Mouse (Mus musculus) mouse trophoblast stem cell (cell line): ENCODE measurements at regions not wholly inside any gene's neighbourhood (a gene's known extent, or its start where the extent isn't known, plus 50 kb on each side); places are given as distances from the start of the nearest gene placed in this dataset.

Source experiments
- in situ Hi-C, 2 experiments: fragments of 300-500 bp; cut with MseI, MboI; formaldehyde crosslinking; loops; 2 replicates in 1 of 2; 3 replicates in 1 of 2; pipeline ENCODE4 v1.15.1; 2025

DNA sequence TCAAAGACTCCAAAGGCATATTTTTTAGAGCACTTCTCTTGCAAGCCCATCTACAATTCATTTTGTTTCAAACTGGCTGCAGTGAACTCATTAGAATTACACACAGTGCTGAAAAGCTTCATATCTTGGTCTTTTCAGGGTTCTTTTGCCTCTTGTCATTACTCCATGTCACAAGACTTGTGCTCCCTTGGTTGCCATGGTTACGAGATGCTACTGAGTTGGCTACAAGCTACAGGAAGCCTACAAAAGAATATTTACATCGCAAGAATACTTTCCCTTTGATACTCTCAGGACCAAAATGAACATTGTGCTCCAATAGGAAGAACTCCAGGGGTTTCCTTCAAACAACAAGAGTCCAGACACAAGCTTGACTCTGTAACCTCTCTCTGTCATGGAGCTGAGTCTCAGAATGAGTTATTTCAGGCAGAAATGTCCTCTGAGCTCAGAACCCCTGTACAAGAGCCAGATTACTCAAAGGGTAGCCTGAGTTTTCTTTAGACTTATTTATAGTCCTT lies 545.2 kb upstream of the Adamts9 start:
- in situ Hi-C loops = no loop called here

DNA sequence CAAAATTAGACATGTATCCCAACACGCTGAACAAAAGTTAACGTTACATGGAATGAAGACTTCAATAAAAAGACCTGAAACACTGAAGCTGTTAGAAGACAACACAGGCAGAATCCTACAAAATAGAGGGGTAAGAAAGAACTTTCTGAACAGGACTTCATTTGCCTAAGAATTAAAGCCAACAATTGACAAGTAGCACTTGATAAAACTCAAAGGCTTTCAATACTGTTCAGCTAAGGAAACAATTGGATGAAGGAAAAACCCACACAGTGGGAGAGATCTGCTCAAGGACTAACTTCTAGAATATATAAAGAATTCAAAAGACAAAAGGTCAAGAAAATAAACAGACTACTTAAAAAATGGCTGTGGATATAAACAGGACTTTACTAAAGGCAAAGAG lies 535.2 kb upstream of the Adamts9 start:
- in situ Hi-C loops = no loop called here

DNA sequence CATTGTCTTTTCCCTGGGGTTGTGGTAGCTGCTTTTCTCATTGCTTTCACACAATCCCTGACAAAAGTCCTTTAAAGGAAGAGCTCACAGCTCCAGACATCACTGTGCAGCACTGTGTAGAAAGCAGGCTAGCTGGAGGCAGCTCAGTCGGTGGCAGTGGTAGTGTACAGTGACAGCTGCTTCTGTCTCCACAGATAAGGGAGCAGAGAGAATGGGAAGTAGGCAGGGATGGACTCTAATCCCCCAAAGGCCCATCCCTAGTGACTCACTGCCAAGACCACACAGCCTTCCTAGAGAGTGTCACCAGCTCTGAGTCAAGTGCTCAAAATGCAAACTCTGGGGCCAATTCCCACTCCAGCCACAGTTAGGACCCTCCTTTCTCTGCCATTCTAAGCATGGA lies 531.7 kb upstream of the Adamts9 start:
- in situ Hi-C loops = no loop called here

DNA sequence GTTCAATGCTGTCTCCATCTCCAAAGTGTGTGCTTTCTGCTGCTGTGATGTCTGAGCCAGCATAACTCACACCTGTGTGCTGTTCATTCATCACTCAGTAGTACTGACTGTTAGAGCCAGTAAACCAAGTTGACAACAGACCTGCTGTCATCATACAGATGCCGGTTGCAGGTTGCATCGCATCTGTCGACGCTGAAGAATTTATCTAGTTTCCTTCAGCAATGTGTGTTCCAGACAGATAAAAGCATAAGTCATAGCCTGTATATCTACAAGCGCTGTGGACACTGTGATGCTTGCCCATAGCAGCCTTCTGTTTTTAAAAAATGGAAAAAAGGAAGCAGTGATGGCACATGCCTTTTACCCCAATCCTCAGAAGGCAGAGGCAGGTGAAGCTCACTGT lies 524.6 kb upstream of the Adamts9 start:
- in situ Hi-C loops = no loop called here

DNA sequence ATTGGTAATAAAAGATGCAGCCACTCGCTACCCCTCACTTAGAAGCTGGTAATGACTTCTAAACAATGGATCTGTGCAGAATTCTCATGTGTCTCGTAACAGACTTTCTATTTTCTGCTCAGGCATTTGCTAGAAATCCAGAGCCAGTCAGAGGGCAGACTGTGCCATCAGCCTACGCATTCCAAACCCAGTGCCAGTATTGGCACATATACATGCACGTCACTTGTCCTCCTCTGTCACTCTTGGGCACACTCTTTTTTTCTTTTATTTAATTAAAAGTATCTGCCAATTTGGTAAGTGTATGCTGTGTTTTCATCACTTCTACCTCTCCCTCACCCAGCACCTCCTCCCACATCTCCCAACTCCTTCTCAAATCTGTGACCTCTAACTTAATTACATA lies 519.6 kb upstream of the Adamts9 start:
- in situ Hi-C loops = no loop called here

DNA sequence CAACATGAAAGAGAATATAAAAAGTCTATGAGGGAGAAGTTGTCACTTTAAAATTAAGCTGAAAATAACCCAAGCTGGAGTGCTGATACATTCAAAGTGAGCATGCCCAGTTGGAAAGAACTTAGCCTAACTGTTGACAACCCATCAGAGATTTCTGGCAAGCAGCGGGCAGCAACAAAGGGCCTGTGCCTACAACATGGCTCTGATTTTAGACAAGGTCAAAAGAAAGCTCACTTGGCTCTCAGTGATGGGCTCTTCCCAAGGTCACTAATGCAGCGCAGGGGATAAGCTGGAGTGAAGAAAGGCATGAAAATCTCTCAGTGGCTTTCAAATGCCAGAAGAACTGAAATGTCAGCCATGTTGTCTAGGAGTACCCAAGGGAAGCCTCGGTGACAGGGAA lies 518.1 kb upstream of the Adamts9 start:
- in situ Hi-C loops = no loop called here

DNA sequence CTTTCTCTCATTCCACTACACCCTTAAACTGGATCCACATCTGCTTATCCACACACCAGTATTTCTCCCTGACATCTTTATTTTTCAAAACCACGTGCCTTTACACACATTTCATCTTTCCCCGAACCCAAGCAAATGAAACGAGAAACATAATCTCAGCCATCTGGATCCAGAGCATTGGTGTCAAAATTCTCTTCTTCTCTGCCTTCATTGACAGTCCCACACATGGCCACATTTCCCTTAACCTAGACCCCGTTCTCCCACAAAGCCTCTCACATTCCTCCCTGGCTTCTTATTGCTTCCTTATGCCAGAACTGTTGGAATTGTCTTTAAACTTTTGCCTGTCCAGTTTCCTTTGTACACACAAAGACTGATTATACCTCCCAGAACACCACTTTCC lies 514.3 kb upstream of the Adamts9 start:
- in situ Hi-C loops = no loop called here

DNA sequence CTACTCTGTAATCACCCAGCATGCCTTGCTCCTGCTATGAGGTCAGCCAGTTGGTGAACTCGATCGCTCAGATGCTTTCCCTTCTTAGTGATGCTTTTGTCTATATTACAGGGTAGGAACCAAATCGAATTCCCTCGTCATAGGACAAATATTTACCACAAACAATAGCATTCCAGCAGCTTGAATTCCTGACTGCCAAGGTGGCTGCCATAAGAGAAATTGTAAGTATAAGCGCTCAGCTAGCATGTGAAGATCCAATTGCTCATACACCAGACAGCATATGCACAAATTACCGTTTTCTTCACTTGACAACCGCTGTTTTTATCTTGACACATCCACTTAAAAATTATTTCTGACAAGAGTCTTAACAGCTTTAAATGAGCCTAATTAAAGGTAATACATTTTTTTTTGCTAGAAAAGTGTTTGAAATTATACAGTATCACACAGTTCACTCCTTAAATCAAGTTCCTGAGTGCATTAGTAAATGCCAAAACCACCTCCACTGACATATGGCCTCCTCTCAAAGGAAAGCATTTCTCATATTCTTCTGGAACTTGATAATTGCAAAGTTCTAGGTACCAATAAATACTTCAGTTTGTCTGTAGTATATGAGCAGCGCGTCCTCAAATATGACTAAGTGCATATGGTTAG lies 513.2 kb upstream of the Adamts9 start:
- in situ Hi-C loops = no loop called here

DNA sequence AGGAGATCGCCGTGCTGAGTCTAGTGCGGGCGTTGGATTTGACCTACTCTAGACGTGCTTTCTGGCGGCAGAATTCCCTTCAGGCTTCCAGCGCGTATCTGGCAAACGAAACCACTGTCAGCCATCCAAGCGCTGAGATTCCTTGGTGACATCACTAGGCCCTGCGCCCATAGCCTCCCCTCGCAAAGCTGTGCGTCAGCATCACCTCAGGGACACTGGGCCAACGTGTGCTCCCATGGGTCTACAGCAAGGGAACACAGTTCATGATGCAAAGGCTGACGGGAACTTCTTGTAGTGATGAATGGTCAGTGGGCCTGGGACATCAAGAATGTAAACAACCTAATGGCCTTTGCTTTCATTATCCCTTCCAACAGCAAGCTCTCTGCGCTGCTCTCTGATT lies 502.3 kb upstream of the Adamts9 start:
- in situ Hi-C loops = loop anchor here (25.0 kb wide), 1 partner anchor 658 kb away; no protein-coding TSS in a partner anchor

DNA sequence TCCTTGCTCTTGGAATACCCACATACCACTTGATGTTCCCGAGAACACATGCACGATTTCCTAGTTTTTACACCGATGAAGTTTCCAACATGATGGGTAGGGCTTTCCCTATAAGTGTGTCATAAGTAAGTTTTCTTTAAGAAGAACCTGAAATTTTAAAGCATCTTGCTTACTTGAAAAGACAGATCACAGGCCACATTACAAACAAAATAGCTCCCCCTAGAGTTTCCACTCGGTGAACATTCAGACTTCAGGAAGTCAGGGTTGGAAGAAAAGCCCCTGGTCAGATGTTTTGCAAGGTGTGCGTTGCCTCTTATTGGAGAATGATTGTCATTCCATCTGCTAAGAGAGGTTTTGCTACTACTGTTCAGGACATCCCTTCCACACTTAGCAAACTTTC lies 501.8 kb upstream of the Adamts9 start:
- in situ Hi-C loops = loop anchor here (25.0 kb wide), 1 partner anchor 658 kb away; no protein-coding TSS in a partner anchor

DNA sequence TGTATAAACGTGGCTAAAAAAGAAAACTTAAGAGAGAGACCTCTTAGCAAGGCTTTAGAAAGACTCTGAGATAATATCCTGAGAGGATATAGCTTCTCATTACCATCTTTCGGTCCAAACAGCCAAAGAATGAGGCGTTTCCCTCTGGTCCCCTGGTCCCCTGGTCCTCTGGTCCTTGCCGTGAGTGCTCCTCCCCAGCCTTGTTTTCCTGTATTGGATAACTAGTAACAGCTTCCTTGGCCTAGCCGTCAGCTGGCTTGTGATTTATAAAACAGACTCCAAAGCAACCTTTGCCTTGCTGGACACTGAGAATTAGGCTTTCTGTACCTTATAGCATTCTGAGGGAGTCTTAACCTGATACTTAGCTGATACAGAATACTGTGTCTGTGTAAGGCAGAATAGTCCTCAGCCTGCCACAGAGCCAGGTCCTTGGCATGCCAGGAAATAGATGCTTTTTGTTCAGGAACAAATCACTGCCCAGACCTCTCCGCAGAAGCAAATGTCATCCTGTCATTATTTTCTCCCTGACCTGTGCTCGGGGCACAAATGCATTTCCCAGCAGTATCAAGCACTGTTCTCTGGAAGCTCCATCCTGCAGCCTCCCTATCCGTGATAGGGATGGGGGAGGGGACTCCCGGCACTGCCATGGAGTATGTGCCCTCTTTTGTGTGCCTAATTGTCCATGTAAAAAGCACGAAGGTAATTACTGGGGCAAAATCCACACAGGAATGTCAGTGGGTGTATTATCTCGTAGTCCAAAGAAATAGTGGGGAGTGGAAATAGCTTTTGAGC lies 500.7 kb upstream of the Adamts9 start:
- in situ Hi-C loops = loop anchor here (25.0 kb wide), 1 partner anchor 657 kb away; no protein-coding TSS in a partner anchor

DNA sequence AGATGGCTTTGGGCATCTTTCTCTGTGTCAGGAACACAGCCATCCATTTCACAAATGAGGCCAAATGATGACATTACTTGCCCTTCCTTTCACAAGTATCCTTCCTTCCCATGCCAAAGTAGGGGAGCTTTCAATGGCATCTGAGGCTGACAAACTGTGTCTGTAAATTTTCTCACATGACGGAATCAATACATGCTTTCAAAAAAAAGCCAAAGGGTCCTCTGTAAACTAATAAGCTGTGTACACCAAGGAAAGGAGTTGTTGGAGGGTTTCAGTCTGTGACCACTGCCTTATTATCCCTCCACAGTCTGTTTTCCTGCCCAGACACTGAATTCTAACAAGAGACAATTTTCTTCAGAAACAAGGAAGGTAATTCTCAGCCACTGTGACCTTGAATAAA lies 490.2 kb upstream of the Adamts9 start:
- in situ Hi-C loops = loop anchor here (25.0 kb wide), 1 partner anchor 646 kb away; no protein-coding TSS in a partner anchor

DNA sequence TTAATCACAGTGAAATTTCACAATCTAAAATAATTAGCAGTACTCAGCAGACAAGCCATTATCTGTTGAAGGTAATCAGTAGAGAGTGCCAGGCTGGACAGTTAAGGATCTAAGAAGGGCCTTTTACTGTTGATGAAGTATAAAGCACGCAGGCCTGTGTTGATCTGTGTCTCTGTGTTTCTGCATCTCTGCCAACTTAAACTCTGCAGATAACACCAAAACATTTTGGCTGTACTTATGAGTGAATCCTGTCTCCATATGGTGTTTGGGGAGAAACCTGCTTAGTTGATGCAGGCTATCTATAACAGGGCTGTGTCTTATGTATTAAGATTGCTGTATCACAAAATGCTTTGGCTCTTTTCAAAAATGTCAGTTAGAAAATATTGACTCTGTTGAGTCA lies 482.8 kb upstream of the Adamts9 start:
- in situ Hi-C loops = loop anchor here (25.0 kb wide), 1 partner anchor 639 kb away; no protein-coding TSS in a partner anchor

DNA sequence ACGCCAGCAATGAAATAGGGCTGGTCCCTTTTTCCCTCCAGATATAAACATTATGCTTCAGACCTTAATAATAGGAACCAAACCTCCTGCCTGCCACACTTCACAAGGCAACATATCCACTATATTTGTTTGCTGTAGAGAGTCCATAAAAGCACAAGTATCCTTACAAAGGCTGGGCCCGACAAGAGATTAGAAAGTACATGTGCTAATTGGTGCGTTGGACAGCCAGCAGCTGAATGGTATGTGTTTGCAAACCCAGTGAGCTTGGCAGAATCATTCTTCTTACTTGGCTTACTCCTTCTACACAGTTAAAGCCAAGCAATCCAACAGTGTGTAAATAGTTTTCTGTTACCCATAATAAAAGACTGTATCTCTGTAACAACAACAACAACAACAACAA lies 479.6 kb upstream of the Adamts9 start:
- in situ Hi-C loops = no loop called here

DNA sequence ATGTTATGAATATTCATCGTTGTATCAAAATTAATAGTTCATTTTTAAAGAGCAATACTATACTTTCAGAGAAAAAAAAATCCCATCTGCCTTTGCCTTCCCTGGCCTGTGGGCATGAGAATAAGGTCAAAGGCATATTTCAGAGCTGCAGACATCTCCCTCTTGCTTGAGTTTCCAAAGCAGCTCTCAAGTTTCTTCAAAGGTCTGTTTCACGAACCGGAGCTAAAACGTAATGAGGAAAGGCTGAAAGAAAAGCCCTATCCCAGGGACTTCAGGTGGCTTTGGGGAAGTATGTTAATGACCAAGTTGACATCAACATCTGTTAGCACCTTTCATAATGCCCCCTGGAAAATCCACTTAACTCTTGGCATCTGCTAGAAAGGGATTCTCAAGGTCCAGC lies 479.0 kb upstream of the Adamts9 start:
- in situ Hi-C loops = no loop called here

DNA sequence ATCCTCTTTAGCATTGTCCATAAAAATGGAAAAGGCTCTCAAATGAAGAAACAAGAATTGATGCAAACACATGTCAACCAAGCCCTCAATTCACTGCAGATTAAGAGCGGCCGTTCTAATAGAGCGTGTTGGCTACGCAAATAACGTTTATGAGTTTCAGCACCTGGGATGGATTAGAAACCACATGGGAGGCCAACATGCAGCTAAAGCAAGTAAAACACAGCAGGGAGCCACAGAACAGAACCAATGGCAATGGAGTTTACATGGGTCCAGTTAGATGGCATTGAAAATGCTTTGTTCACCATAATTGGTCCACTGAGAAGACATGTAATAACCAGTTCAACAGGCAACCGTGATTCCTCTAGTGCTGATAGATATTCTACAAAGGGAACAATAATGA lies 474.3 kb upstream of the Adamts9 start:
- in situ Hi-C loops = no loop called here

DNA sequence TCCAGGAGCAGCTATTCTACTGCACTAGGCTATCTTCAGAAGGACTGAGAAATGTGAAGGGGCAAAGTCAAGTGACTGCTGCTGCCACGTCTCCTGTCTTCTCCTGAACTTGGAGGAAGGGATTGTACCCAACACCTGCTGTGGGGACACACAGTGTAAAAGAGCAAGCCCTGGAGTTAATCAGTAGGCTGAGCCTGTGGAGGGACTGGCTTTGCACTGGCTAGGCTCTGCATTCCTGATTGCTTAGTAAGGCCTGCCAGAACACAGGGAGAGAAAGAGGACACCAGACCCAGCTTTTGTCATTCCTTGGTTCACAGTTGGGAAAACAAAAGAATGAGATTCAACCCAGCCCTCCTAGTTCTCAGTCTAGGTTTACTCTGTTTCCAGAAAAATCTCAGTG lies 472.7 kb upstream of the Adamts9 start:
- in situ Hi-C loops = no loop called here

DNA sequence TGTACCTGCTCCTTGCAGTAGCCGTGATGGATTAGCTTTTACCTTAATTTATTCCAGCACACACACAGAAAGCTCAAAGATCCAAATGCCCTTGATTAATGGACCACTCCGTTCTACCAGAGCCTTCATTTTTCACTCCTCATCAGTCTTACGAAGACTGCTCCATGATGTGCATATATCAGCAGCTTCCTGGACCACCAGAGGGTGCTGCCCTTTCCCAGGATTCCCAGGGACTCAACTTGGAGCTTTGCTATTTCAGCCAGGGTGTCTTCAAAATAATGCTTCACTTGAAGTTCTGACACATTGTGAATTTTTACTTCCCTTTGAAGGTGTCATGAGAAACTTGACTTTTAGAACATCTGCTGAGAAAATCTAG lies 467.8 kb upstream of the Adamts9 start:
- in situ Hi-C loops = no loop called here

DNA sequence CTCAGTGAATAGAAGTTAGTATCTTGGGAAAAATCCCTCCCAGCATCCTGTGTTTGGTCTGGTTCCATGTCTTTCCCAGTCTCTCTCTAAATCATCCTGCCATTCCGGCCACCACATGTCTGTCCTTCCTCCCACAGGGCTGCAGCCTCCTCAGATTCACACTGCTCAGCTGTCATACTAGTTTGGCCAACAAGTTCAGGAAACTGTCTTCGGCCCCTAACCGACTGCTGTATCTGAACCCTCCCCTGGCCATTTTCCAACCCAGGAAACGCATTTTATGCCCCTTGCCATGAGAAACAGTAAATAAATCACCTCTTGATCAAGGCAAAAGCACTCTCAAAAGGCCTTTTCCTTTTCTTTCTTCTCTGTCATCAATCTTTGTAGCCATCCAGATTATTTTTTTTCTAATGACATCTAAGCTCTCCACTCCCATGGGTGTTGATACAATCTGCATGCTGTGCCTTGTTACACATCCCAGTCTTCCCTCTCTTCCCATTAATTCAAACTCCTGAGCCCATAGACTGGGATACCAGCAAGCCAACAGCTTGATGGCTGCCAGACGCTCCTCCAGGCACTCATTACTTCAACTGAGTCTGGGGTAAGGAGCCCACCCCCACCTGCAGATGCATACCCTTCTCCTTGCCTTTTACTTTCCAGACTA lies 467.3 kb upstream of the Adamts9 start:
- in situ Hi-C loops = no loop called here

DNA sequence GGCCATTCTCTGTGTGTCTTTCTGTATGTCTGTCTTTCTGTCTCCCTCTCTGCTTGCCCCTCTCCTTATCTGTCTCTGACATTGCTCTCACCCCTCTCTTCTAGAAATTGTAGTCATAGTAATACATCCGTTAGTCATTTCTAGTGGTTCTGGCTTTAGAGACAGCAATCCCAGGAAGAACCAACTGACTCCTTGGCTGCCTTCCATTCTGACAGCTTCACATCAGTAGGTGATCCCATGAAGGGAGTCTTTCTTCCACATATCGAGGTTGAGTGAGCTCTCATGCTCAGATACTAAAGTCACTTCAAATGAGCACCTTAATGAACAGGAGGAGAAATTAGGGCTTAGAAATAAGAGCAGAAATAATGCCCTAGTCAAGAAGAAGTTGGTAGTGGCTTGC lies 455.3 kb upstream of the Adamts9 start:
- in situ Hi-C loops = no loop called here

DNA sequence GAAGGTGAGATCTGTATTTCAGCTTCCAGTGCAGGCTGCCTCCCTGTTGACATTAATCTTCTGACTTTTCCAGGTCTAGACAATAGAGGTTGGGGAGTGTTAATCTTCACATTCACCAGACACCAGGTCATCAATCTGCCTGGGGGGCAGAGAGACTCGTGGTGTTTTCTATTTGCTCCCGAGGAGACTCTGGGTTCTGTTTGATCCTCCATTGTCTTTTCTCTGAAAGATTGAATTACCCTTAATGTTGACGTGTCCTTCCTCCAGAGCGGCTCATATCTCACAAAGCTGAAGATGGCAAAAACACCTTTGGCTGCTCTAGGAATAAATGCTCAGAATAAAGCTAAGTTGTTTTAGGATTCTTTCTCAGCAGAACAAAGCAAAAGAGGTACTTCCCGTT lies 453.8 kb upstream of the Adamts9 start:
- in situ Hi-C loops = no loop called here

DNA sequence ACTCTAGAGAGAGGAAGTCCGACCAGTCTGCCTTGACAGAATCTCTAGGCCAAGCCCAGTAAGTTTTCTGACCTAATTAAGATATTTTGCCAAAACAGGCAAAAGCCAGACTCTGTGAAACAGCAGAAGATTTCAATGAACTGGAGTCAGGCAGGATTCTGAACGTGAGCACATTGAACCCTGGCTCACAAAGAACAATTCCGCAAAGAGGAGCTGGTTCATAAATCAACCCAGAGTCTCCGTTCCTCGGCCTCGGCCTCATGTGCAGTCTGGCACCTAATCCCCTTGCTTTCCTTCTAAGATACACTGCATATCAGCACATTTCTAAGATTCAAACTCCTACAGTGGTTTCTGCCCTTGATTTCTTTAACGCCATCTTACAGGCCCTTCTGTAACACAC lies 452.7 kb upstream of the Adamts9 start:
- in situ Hi-C loops = no loop called here

DNA sequence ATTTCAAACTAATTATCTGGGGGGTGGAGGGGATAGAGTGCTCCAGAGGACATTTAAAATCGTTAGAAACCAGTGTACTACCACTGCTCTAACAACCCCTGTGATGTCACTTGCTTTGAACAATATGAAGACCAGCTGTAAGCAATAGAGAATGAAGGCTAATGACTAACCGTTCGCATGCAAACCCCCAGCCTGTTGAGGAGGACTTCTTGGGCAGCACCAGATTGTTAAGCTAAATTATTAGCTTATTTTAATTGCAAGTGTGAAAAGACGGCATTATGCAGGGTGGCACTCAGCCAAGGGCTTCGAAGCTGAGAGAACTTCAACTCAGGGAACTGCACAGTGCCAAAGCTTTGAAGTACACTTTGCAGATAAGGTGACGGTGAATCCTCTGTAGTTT lies 452.0 kb upstream of the Adamts9 start:
- in situ Hi-C loops = no loop called here
